Mouse (Mus musculus): ENCODE results near the gene Olfr698.

GRCm38 (mm10) chr7:106737028-106737427 is 18.2 kb downstream of the Olfr698 start:
- TF ChIP-seq CTCF (IDR thresholded peaks at IDR 0.05), result no peak
- TF ChIP-seq EP300 (IDR thresholded peaks at IDR 0.05), result no peak

Data from lung, postnatal 0 days (tissue).